Mouse (Mus musculus) midbrain, embryonic 10.5 days (tissue): ENCODE data around the gene Pde10a. TPM values are rescaled to one million over a fixed set of nuclear protein-coding genes. Genes with fewer than 3 reads are reported as not detected.
A peak's percentile ranks its signal among the peaks of the same experiment; 100 is the strongest.

Source experiments
- DNase-seq: peaks from one replicate; pipeline ENCODE4 v3.0.0-alpha.2; 2017; ENCODE audit warnings: low spot score
- H3K27ac ChIP-seq: fragments of 300-500 bp; sonication (generic); replicated peaks from 2 replicates; pipeline ENCODE4 v1.5.1; 2016; ENCODE audit warnings: mild to moderate bottlenecking
- H3K27me3 ChIP-seq: fragments of 300-500 bp; sonication (generic); 2 replicates; pipeline ENCODE4 v1.6.1; 2016; ENCODE audit warnings: low read depth, mild to moderate bottlenecking; ENCODE audit not compliant: poor library complexity, severe bottlenecking
- H3K36me3 ChIP-seq: fragments of 300-500 bp; sonication (generic); 2 replicates; pipeline ENCODE4 v1.6.1; 2016; ENCODE audit warnings: mild to moderate bottlenecking, moderate library complexity
- H3K4me1 ChIP-seq: fragments of 300-500 bp; sonication (generic); 2 replicates; pipeline ENCODE4 v1.6.1; 2016
- H3K4me3 ChIP-seq: fragments of 300-500 bp; sonication (generic); 2 replicates; pipeline ENCODE4 v1.5.1; 2016; ENCODE audit warnings: mild to moderate bottlenecking, moderate library complexity
- H3K9me3 ChIP-seq: fragments of 300-500 bp; sonication (generic); replicated peaks from 2 replicates; pipeline ENCODE4 v1.6.1; 2016; ENCODE audit warnings: mild to moderate bottlenecking
- WGBS: fragments of 180-500 bp; shearing (Covaris S2); methylation state at CpG from one replicate; pipeline ENCODE4 v1.1.7; 2016; 5-methylcytosine and 5-hydroxymethylcytosine counted together
- polyA plus RNA-seq: library from polyadenylated mRNA; unstranded; fragments of >200 nt; fragmentation: Nextera tagmentation; extraction: Ambion mirVana; gene quantifications from 2 replicates; pipeline ENCODE4 v1.2.1, GENCODE M21; 2016

Gene Pde10a
- polyA plus RNA-seq, 1 experiment from 2014 or later: 5.3 TPM

DNA sequence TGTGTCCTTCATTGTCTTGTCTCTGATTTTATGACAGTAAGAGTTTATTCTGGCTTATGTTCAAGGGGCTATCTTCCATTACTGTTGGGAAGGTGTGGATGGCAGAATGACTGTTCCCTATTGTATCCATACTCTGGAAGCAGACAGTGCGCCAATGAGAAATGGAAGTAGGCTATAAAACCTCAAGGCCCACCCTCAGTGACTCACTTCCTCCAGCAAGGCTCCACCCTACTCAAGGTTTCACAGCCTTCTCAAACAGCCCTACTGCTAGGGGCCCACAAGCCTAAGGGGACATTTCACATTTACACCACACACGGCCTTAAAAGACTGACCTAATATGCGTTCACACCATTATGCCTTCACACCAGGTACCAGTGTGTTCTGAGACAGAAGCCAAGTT is 20.8 kb upstream of the Pde10a start:
- Histone ChIP-seq H3K27ac (no peak overlapping the region), H3K9me3 (no peaks in the 10 kb centered on the region), H3K36me3 (no peaks in the 10 kb centered on the region), H3K4me3 (no peak overlapping the region), H3K27me3 (peaks cover 13% of the 10 kb centered on the region), H3K4me1 (peaks cover 36% of the 10 kb centered on the region)
- no peak for DNase-seq
- 93% methylated on average over 3 of the region's 3 CpGs for WGBS

DNA sequence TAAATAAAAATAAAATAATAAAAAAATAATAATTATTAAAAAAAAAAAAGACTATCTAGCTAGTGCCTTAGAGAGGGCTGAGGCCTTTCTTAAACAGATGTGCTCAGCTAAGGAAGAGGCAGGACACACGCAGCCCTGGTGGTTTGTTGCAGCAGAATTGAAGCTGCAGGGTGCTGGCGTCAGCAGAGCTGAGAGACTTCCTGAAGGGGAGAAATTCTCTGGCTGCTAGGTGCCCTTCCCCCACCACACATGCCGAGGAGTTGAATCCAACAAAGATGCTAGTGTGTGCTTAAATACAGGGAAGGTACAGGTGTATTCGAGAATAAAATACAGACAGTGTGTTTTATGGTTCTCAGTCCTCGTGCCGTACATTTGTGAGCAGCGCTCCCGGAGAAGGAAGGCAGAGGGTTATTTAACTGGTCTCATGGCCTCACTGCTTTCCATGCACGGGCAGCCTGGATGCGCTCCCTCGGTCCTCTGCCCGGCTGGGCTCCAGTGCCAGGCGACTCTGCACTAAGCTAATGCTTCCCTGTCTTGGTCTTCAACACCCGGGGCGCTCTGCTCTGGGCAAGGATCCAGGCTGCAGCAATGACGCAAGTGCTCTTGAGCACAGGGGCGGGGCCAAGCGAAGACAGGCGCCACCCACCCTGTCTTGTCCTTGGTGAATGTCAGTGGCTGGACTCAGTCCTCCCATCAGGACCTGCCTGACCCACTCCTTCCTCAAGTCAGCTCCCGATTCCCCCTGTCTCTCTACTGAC is 19.3 kb upstream of the Pde10a start:
- H3K9me3 ChIP-seq: no peaks in the 10 kb centered on the region
- H3K27ac ChIP-seq: peak overlapping the region; percentile 78
- peaks cover 13% of the 10 kb centered on the region for H3K27me3 ChIP-seq
- H3K36me3 ChIP-seq: no peaks in the 10 kb centered on the region
- H3K4me3 ChIP-seq: peak overlapping the region; percentile 60
- H3K4me1 ChIP-seq: peaks cover 36% of the 10 kb centered on the region
- 3% methylated on average over 20 of the region's 20 CpGs for WGBS
- peak; percentile 77 for DNase-seq

DNA sequence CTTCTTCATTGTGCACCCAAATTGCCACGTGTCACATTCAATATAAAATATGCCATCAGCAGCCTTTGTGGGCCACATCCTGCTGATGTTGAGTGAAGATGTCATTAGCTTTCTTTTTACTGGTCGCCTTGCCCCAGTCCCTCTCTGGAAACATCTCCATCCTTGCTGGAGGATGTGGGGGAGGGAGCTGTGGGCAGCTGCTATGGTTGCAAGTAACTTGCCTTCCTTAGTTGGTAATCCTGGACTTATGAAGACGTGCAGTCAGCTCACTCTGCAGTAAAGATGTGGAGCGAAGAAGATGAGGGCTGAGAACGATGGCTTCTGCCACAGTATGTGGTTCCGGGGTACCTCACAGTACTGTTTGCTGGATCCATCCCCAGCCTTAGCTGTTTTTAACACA is 18.4 kb upstream of the Pde10a start:
- Histone ChIP-seq H3K9me3 (no peaks in the 10 kb centered on the region), H3K27ac (no peak overlapping the region), H3K4me1 (peaks cover 36% of the 10 kb centered on the region), H3K4me3 (no peak overlapping the region), H3K36me3 (no peaks in the 10 kb centered on the region), H3K27me3 (peaks cover 13% of the 10 kb centered on the region)
- DNase-seq: no peak
- 55% methylated on average over 6 of the region's 6 CpGs for WGBS

GRCm38 (mm10) chr17:8507654-8508053 is 17.5 kb upstream of the Pde10a start:
- no peak for DNase-seq

DNA sequence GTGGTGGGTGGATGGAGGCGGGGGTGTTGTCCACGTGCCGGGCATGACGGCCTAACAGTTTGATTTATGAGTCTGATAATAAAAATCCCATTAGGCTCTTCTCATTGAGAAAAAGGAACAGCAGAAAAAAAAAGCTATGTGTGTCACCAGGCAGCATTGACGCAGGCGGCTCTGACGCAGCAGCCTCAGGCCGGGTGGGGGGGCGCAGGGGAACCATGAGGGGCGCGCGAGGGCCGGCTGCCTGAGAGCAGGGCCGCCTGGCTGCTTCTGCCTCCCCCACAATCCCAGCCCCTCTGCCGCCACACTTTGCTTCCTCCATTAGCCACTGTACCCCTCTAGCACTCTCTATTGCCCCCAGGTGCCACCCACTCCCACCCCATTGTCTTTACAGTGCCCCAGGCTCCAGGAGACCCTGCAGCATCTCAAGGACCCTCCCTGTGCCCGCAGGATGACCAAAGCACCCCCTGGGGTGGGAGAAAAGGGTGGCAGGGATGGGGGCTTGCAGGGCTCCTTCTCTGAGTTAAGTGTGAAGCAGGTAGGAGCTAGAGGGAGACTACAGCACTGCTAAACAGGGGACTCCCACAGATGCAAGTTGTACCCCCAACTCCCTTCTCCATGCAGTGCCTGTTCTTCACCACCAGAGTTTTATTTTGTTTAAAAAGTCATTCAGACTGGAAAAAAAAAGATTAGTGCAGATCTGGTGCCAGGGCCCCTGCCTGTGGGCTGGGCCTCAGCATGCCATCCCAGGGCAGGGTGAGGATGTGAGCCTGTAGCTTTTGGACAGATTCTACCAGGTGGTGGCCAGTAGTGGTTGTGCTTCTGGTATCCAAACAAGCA is 16.6 kb upstream of the Pde10a start:
- Histone ChIP-seq H3K4me1 (peaks cover 36% of the 10 kb centered on the region), H3K27me3 (peaks cover 13% of the 10 kb centered on the region), H3K4me3 (peak overlapping the region; percentile 48), H3K9me3 (no peaks in the 10 kb centered on the region), H3K36me3 (no peaks in the 10 kb centered on the region), H3K27ac (peak overlapping the region; percentile 89)
- DNase-seq: peak; percentile 86
- WGBS: under 1% methylated on average over 16 of the region's 16 CpGs

More at GRCm38 (mm10) chr17:8507654-8508053, 17.5 kb upstream of the Pde10a start:
- no peaks in the 10 kb centered on the region for H3K36me3 ChIP-seq
- 5% methylated on average over 3 of the region's 3 CpGs for WGBS
- H3K9me3 ChIP-seq: no peaks in the 10 kb centered on the region
- peaks cover 13% of the 10 kb centered on the region for H3K27me3 ChIP-seq
- peaks cover 36% of the 10 kb centered on the region for H3K4me1 ChIP-seq
- H3K27ac ChIP-seq: no peak overlapping the region
- H3K4me3 ChIP-seq: peak overlapping the region; percentile 48

GRCm38 (mm10) chr17:8516006-8516405 is 9.2 kb upstream of the Pde10a start:
- H3K27ac ChIP-seq: no peak overlapping the region
- 90% methylated on average over 6 of the region's 6 CpGs for WGBS

GRCm38 (mm10) chr17:8523986-8524385 is 1.2 kb upstream of the Pde10a start:
- WGBS: 26% methylated on average over 3 of the region's 3 CpGs
- no peaks in the 10 kb centered on the region for H3K36me3 ChIP-seq
- H3K27ac ChIP-seq: peak overlapping the region; percentile 83
- peaks cover 35% of the 10 kb centered on the region for H3K4me1 ChIP-seq
- no peaks in the 10 kb centered on the region for H3K9me3 ChIP-seq
- H3K4me3 ChIP-seq: peak overlapping the region; percentile 68
- H3K27me3 ChIP-seq: peaks cover 66% of the 10 kb centered on the region
- no peak for DNase-seq

More at GRCm38 (mm10) chr17:8516006-8516405, 9.2 kb upstream of the Pde10a start:
- Histone ChIP-seq H3K4me1 (no peaks in the 10 kb centered on the region), H3K27me3 (no peaks in the 10 kb centered on the region), H3K4me3 (no peak overlapping the region), H3K36me3 (no peaks in the 10 kb centered on the region), H3K9me3 (no peaks in the 10 kb centered on the region)
- no peak for DNase-seq

- H3K4me3 ChIP-seq: peak overlapping the region; percentile 68
- H3K36me3 ChIP-seq: no peaks in the 10 kb centered on the region
- peaks cover 35% of the 10 kb centered on the region for H3K4me1 ChIP-seq
- DNase-seq: peak; percentile 77
- peaks cover 66% of the 10 kb centered on the region for H3K27me3 ChIP-seq
- H3K27ac ChIP-seq: peak overlapping the region; percentile 83
- no peaks in the 10 kb centered on the region for H3K9me3 ChIP-seq
- WGBS: under 1% methylated on average over 42 of the region's 45 CpGs
Measured at GRCm38 (mm10) chr17:8524387-8525165, 596 bp upstream of the Pde10a start.

DNA sequence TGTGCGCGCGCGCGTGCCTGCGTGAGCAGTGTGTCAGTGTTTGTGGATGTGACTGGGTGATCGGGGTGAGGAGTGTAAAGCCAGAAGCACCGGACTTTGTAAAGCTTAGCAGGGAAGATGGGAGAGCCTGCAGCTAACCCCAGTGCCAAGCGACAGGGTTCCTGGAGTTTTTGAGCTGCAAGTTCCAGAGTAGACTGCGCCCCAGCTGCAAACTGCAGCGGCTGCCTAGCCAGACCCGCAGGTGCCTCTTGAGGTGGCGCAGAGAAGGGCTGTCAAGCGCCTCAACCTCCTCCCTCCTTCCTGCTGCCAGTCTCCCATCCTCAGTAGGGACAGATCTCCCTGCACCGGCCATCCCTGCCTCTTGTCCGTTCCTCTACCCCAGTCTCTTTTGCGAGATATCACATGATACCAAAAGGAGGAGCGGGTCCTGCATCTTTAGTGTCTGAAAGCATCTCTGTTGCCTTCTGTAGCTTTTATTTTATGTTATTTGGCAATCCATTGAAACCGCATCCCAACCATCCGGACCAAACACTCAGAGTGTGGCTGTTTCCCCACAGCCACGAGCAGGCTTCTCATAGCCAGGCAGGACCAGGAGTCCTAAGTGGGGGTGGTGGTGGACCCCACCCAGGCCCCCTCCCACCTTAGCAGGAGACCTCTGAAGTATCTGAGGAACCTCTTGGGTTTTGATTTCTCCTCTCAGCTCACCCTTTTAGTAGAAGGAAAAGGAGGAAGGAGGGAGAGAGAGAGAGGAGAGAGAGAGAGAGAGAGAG is 984 bp downstream of the Pde10a start:
- Histone ChIP-seq H3K4me3 (peak overlapping the region; percentile 68), H3K27me3 (peaks cover 66% of the 10 kb centered on the region), H3K27ac (no peak overlapping the region), H3K36me3 (no peaks in the 10 kb centered on the region), H3K4me1 (peaks cover 35% of the 10 kb centered on the region), H3K9me3 (no peaks in the 10 kb centered on the region)
- WGBS: 5% methylated on average over 21 of the region's 21 CpGs
- peak; percentile 45 for DNase-seq

DNA sequence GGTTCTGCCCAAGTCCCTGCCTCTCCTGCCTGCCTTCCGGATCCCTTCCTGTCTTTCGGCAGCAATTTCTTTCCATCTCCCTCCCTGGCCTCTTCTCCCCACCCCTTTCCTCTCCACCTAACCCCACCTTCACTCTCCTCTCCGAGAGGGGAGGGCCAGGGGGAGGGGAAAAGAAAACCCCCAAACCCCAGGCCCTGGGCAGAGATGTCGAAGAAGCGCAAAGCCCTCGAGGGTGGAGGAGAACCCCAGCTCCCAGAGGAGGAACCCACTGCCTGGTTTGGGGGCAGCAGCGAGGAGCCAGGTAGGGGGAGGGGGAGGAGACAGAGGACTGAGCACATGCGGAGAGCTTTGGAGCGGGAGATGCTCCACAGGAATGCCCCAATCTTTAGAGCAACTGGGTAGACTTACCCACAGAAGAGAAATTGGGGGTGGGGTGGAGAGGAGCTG is 1.7 kb downstream of the Pde10a start:
- 23% methylated on average over 8 of the region's 9 CpGs for WGBS
- peaks cover 35% of the 10 kb centered on the region for H3K4me1 ChIP-seq
- no peaks in the 10 kb centered on the region for H3K9me3 ChIP-seq
- DNase-seq: no peak
- no peaks in the 10 kb centered on the region for H3K36me3 ChIP-seq
- peaks cover 66% of the 10 kb centered on the region for H3K27me3 ChIP-seq
- H3K4me3 ChIP-seq: no peak overlapping the region
- H3K27ac ChIP-seq: no peak overlapping the region

DNA sequence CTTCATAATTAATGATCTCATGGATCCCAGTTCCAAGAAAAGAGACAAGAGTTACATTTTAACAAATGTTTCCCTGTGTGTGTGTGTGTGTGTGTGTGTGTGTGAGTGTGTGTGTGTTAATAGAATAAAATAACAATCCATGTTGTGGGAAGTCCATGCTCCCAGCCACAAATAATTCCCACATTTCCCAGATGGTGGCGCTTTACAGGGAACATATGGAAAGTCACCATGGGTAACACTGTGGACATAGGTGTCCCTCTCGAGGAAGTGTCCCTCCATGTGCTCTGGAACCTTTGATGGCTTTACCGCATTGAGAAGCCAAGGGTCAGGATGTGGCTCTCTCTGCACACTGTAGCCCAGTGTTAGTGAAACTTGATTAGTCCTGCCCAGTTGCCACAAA is 3.5 kb downstream of the Pde10a start:
- H3K27me3 ChIP-seq: peaks cover 48% of the 10 kb centered on the region
- H3K4me3 ChIP-seq: no peak overlapping the region
- H3K4me1 ChIP-seq: peaks cover 33% of the 10 kb centered on the region
- no peak for DNase-seq
- H3K9me3 ChIP-seq: no peaks in the 10 kb centered on the region
- no peaks in the 10 kb centered on the region for H3K36me3 ChIP-seq
- H3K27ac ChIP-seq: no peak overlapping the region
- 86% methylated on average over 3 of the region's 3 CpGs for WGBS

DNA sequence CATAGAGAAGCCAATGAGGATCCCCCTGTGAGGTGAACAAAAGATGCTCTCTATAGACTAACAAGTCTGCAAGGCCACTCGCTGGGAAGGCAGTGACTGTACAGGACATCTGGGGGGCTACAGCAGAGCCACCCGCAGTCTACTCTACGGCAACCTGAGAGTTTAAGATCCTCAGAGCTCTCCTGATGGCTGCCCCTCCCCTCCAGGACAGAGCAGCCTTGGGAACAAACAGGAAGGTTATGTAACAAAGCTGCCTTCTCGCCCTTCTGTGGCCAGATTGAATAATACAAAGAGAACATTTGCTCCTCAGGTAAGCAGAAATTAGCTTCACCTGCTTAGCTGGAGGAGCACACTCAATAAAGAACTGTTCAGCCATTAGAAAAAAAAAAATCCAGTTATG is 7.4 kb downstream of the Pde10a start:
- DNase-seq: no peak
- Histone ChIP-seq H3K4me3 (no peak overlapping the region), H3K9me3 (no peaks in the 10 kb centered on the region), H3K36me3 (no peaks in the 10 kb centered on the region), H3K27ac (no peak overlapping the region), H3K27me3 (peaks cover 8% of the 10 kb centered on the region), H3K4me1 (no peaks in the 10 kb centered on the region)
- 71% methylated on average over 4 of the region's 4 CpGs for WGBS
